Mouse (Mus musculus) liver, postnatal 0 days (tissue): ENCODE results near the gene Usp6nl. TPM values are rescaled to one million over a fixed set of nuclear protein-coding genes. Genes with fewer than 3 reads are reported as not detected.

Source experiments
- ATAC-seq: fragments of 200-750 bp; cut with Nextera tagmentation; 2 replicates; pipeline ENCODE4 v1.8.0; 2017; ENCODE audit warnings: mild to moderate bottlenecking, moderate library complexity
- DNase-seq: peaks from one replicate; pipeline ENCODE4 v3.0.0-alpha.2; 2016
- H3K27ac ChIP-seq: fragments of 300-500 bp; sonication (generic); 2 replicates; pipeline ENCODE4 v1.5.1; 2014; ENCODE audit warnings: antibody characterized with exemption, moderate library complexity, mild to moderate bottlenecking, low read depth
- H3K27me3 ChIP-seq: fragments of 300-500 bp; sonication (generic); 2 replicates; pipeline ENCODE4 v1.6.1; 2014; ENCODE audit warnings: low read length, control low read depth, mixed read lengths; ENCODE audit not compliant: insufficient read depth
- H3K36me3 ChIP-seq: fragments of 300-500 bp; sonication (generic); replicated peaks from 2 replicates; pipeline ENCODE4 v1.6.1; 2014; ENCODE audit warnings: mild to moderate bottlenecking, control low read depth, low read length, moderate library complexity, mixed read lengths; ENCODE audit not compliant: insufficient read depth
- H3K4me1 ChIP-seq: fragments of 300-500 bp; sonication (generic); 2 replicates; pipeline ENCODE4 v1.6.1; 2014; ENCODE audit warnings: antibody characterized with exemption, mild to moderate bottlenecking, control low read depth; ENCODE audit not compliant: insufficient read depth
- H3K4me2 ChIP-seq: fragments of 300-500 bp; sonication (generic); 2 replicates; pipeline ENCODE4 v1.6.1; 2014; ENCODE audit warnings: low read depth, mild to moderate bottlenecking, low read length, moderate library complexity, mixed read lengths
- H3K4me3 ChIP-seq: fragments of 300-500 bp; sonication (generic); 2 replicates; pipeline ENCODE4 v1.5.1; 2014; ENCODE audit warnings: low read depth, low read length
- H3K9ac ChIP-seq: fragments of 300-500 bp; sonication (generic); replicated peaks from 2 replicates; pipeline ENCODE4 v1.6.1; 2014; ENCODE audit warnings: mild to moderate bottlenecking, moderate library complexity
- H3K9me3 ChIP-seq: fragments of 300-500 bp; sonication (generic); 2 replicates; pipeline ENCODE4 v1.6.1; 2016; ENCODE audit warnings: mild to moderate bottlenecking, control low read depth, low read length, mixed read lengths
- CTCF ChIP-seq: sonication (generic); IDR thresholded peaks from 2 replicates; pipeline ENCODE4 v1.5.1; 2016; ENCODE audit warnings: antibody characterized with exemption, low read depth
- EP300 ChIP-seq: IDR thresholded peaks from 2 replicates; pipeline ENCODE4 v1.6.1; 2016; ENCODE audit warnings: antibody characterized with exemption, low read depth, mild to moderate bottlenecking
- WGBS: fragments of 180-500 bp; shearing (Covaris S2); extraction: QIAGEN DNeasy Blood & Tissue Kit; methylation state at CpG from one replicate; pipeline ENCODE4 v1.1.7; 2014; ENCODE audit not compliant: insufficient replicate concordance; 5-methylcytosine and 5-hydroxymethylcytosine counted together
- polyA plus RNA-seq: library from polyadenylated mRNA; unstranded; fragments of >200 nt; fragmentation: Nextera tagmentation; extraction: Ambion mirVana; gene quantifications from 2 replicates; pipeline ENCODE4 v1.2.1, GENCODE M21; 2015

The Usp6nl gene
- polyA plus RNA-seq, 1 experiment from 2014 or later, result 4.6 TPM

- Histone ChIP-seq H3K9ac (no peak overlapping the region), H3K9me3 (no peaks in the 10 kb centered on the region), H3K4me3 (no peak overlapping the region), H3K27me3 (no peaks in the 10 kb centered on the region), H3K4me2 (no peak overlapping the region), H3K27ac (peak overlapping the region; percentile 5; the same call in 1 of the 2 replicates), H3K4me1 (peaks cover 43% of the 10 kb centered on the region), H3K36me3 (no peaks in the 10 kb centered on the region)
- WGBS, result 73% methylated on average over 7 of the region's 7 CpGs
- TF ChIP-seq CTCF (no peak), EP300 (no peak)
- no peak for DNase-seq
- ATAC-seq, result peak; percentile 46
Measured at GRCm38 (mm10) chr2:6328927-6329326, 6.5 kb downstream of the Usp6nl start.

GRCm38 (mm10) chr2:6330756-6331155, 8.3 kb downstream of the Usp6nl start:
- 61% methylated on average over 8 of the region's 8 CpGs for WGBS
- no peak overlapping the region for H3K4me3 ChIP-seq
- no peaks in the 10 kb centered on the region for H3K9me3 ChIP-seq
- ATAC-seq (no peak), DNase-seq (no peak)
- no peak overlapping the region for H3K9ac ChIP-seq
- TF ChIP-seq CTCF (no peak), EP300 (no peak)
- no peak overlapping the region for H3K4me2 ChIP-seq
- peaks cover 49% of the 10 kb centered on the region for H3K4me1 ChIP-seq
- H3K27me3 ChIP-seq, result no peaks in the 10 kb centered on the region
- peak overlapping the region; percentile 34 for H3K27ac ChIP-seq
- H3K36me3 ChIP-seq, result no peaks in the 10 kb centered on the region

GRCm38 (mm10) chr2:6331324-6332137, 9.1 kb downstream of the Usp6nl start:
- peak; percentile 49 for ATAC-seq
- Histone ChIP-seq H3K4me1 (peaks cover 55% of the 10 kb centered on the region), H3K9ac (no peak overlapping the region)

GRCm38 (mm10) chr2:6333570-6333969, 11.1 kb downstream of the Usp6nl start:
- Histone ChIP-seq H3K36me3 (no peaks in the 10 kb centered on the region), H3K4me2 (no peak overlapping the region), H3K27ac (peak overlapping the region; percentile 83), H3K4me3 (no peak overlapping the region), H3K9me3 (no peaks in the 10 kb centered on the region), H3K27me3 (no peaks in the 10 kb centered on the region), H3K9ac (no peak overlapping the region), H3K4me1 (peaks cover 69% of the 10 kb centered on the region)
- ATAC-seq, result peak; percentile 20; the same call in 1 of the 2 replicates
- 100% methylated on average over 1 of the region's 1 CpGs for WGBS
- TF ChIP-seq EP300, result no peak
- no peak for TF ChIP-seq CTCF
- no peak for DNase-seq

More at GRCm38 (mm10) chr2:6331324-6332137, 9.1 kb downstream of the Usp6nl start:
- H3K36me3 ChIP-seq, result no peaks in the 10 kb centered on the region
- H3K4me2 ChIP-seq, result peak overlapping the region; percentile 27
- peak overlapping the region; percentile 34 for H3K27ac ChIP-seq
- no peaks in the 10 kb centered on the region for H3K9me3 ChIP-seq
- H3K4me3 ChIP-seq, result no peak overlapping the region
- 42% methylated on average over 7 of the region's 7 CpGs for WGBS
- TF ChIP-seq CTCF, result no peak
- TF ChIP-seq EP300, result peak; percentile 96
- DNase-seq, result no peak
- H3K27me3 ChIP-seq, result no peaks in the 10 kb centered on the region

- Histone ChIP-seq H3K4me2 (no peak overlapping the region; the same call in 1 of the 2 replicates), H3K4me1 (peaks cover 68% of the 10 kb centered on the region), H3K4me3 (no peak overlapping the region), H3K27ac (peak overlapping the region; percentile 83), H3K36me3 (no peaks in the 10 kb centered on the region), H3K9me3 (no peaks in the 10 kb centered on the region), H3K27me3 (no peaks in the 10 kb centered on the region), H3K9ac (no peak overlapping the region)
- TF ChIP-seq EP300 (no peak), CTCF (no peak)
- 59% methylated on average over 6 of the region's 6 CpGs for WGBS
- ATAC-seq (peak; percentile 84), DNase-seq (peak; percentile 52)
Measured at GRCm38 (mm10) chr2:6334011-6334410, 11.5 kb downstream of the Usp6nl start.

- DNase-seq (no peak), ATAC-seq (peak; percentile 64)
- H3K4me1 ChIP-seq, result peaks cover 59% of the 10 kb centered on the region
- no peaks in the 10 kb centered on the region for H3K9me3 ChIP-seq
- no peaks in the 10 kb centered on the region for H3K27me3 ChIP-seq
- no peak overlapping the region; the same call in 1 of the 2 replicates for H3K4me2 ChIP-seq
- WGBS, result 51% methylated on average over 14 of the region's 14 CpGs
- H3K36me3 ChIP-seq, result no peaks in the 10 kb centered on the region
- H3K9ac ChIP-seq, result no peak overlapping the region
- H3K27ac ChIP-seq, result peak overlapping the region; percentile 83
- no peak overlapping the region for H3K4me3 ChIP-seq
- TF ChIP-seq CTCF, result no peak
- no peak for TF ChIP-seq EP300
Measured at GRCm38 (mm10) chr2:6335032-6335735, 12.7 kb downstream of the Usp6nl start.
